Mouse (Mus musculus) thymus, postnatal 10 days (tissue): ENCODE data around the gene Rxfp2.

Experiments used
- DNase-seq, 2 experiments: peaks; one replicate each; pipeline ENCODE4 v3.0.0; 2021; ENCODE audit warnings: low spot score in 2 of 2

The Rxfp2 gene

DNA sequence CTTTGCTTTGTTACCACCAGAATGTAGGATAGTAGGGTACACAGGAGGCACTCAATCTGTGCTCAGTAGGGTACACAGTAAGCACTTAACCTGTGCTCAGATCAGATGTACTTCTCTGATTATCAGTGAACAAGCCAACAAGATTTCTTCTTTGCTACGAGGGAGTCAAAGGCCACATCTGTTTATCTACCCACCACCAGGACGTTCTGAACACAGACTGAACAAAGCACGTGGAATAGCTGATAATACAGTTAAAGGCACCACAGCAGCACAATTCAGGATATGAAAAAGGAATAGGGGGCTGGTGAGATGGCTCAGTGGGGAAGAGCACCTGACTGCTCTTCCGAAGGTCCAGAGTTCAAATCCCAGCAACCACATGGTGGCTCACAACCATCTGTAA is 18.4 kb downstream of the Rxfp2 start:
- no peak for DNase-seq

GRCm38 (mm10) chr5:150044533-150044932 is 26.1 kb downstream of the Rxfp2 start:
- DNase-seq = no peak

GRCm38 (mm10) chr5:150046438-150046837 is 28.0 kb downstream of the Rxfp2 start:
- DNase-seq = no peak

GRCm38 (mm10) chr5:150049946-150050345 is 31.5 kb downstream of the Rxfp2 start:
- peak in 1 of 2 experiments; percentile 15 for DNase-seq

DNA sequence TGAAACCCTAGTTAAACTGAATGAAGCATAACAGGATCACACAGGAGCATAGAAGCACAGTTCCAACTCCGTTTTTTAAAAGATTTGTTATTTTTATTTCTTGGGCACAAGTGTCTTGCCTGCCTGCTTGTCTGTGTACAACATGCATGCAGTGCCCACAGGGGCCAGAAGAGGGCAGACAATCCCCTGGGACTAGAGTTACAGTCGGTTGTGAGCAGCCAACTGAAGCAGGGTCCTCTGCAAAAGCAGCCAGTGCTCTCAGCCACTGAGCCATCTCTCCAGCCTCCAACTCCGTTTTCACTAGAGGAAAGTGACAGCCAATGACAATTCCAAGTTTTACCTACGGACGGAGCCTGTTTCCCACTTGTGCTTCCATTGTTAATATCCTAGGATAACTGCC is 33.4 kb downstream of the Rxfp2 start:
- DNase-seq = peak; percentile 4 to 34

GRCm38 (mm10) chr5:150053294-150053693 is 34.8 kb downstream of the Rxfp2 start:
- DNase-seq = no peak

DNA sequence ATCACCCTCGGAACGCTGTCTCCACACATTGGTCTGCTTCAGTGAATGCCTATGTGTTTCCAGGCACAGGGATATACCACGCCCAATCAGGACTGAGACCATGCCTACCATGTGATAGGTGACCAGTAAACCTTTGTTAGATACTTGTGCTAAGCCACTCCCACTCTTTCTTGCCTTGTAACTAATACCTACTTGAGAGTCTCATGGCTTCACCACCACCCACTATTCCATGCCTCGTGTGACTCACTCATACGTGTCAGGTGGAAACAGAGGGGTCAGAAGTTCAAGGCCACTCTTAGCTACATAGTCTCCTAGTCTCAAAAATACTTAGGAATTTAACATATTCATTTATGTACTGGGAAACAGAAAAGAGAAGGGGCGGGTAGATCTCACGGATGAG is 35.5 kb downstream of the Rxfp2 start:
- no peak for DNase-seq

- DNase-seq = no peak
Measured at GRCm38 (mm10) chr5:150055322-150055721, 36.8 kb downstream of the Rxfp2 start.

DNA sequence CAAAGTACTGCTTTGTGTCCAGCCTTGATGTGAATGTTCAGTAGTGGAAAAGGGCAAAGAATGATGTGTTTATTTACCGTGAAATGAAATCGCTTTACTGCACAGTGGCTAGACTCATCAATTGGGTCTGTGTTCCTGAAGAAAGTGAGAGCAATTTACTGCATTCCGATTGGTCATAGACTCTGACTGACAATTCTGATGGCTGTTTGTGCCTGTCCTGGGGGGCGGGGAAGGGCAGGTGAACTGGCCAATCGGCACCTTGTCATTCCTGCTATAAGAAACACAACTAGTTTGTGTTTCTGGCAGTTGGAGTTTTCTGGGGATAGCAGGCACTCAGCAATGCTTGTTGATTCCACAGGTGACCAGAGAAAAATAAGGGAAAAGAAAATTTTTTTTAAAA is 37.6 kb downstream of the Rxfp2 start:
- DNase-seq = no peak

- no peak for DNase-seq
Measured at GRCm38 (mm10) chr5:150058845-150059244, 40.4 kb downstream of the Rxfp2 start.

DNA sequence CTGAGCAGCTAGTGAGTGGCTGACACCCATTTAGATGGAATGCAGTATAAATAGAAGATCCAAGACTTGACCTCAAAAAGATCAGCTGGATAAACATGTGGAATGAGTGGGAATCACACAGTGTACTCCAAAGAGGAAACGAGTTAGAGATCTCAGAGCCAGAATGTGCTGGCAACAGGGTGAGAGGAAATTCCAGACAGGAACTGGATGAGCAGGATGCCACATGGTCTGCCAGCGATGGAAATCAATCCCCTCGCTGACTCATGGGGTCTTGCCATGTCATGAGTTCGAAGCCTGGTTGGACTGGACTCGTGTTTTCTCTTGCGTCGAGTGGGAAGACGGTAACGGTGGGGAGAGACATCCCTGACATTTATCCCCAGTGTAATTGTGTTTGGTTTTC is 41.0 kb downstream of the Rxfp2 start:
- no peak for DNase-seq

DNA sequence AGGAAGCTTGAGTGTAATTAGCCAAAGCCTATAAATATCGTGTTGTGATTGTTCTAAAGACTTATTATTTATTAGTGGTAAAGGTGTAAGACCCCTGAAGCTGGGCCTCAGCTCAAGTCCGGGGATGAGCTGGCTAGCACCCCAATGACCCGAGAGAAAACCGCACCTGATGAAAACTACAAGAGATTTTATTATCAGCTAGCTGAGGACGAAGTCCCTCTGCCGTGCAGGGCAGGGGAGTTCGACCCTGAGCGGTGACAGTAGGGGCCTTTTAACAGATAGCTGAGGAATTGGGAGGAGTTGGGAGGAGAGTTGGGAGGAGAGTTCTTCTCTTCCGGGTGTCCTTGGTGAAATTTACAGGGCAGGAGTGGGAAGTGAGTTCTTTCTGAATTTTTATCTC is 42.6 kb downstream of the Rxfp2 start:
- no peak for DNase-seq

DNA sequence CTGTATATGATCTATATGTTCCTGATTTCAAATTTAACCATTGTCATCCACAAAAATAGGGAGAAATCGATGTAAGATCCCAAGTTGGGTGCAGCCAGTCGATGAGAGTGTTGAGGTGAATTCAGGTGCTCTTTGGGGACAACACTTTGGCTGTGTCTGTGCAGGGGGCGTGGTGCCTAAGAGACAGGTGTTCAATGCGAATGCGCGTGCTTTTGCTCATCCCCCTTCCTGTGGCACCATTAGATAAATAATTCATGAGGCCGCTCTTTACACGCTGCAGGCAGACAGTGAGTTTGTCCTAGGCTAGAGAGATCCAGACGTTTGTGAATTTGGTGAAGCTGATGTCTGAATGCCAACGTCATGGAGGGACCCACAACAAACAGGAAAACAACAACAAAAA is 45.8 kb downstream of the Rxfp2 start:
- no peak for DNase-seq

DNA sequence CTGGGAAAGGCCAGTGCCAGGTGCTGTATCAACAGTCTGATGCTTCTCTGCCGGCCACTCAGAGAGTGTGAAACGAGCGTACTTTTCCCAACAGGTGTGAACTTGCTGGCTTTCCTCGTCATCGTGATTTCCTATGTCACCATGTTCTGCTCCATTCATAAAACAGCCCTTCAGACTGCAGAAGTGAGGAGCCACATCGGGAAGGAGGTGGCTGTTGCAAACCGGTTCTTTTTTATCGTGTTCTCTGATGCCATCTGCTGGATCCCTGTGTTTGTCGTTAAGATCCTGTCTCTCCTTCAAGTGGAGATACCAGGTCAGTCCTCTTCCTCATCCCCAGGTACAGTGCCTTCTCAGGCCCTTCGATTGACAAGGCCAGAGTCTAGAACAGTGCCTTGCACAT is 51.6 kb downstream of the Rxfp2 start:
- DNase-seq = no peak

GRCm38 (mm10) chr5:150071738-150072137 is 53.3 kb downstream of the Rxfp2 start:
- DNase-seq = no peak

DNA sequence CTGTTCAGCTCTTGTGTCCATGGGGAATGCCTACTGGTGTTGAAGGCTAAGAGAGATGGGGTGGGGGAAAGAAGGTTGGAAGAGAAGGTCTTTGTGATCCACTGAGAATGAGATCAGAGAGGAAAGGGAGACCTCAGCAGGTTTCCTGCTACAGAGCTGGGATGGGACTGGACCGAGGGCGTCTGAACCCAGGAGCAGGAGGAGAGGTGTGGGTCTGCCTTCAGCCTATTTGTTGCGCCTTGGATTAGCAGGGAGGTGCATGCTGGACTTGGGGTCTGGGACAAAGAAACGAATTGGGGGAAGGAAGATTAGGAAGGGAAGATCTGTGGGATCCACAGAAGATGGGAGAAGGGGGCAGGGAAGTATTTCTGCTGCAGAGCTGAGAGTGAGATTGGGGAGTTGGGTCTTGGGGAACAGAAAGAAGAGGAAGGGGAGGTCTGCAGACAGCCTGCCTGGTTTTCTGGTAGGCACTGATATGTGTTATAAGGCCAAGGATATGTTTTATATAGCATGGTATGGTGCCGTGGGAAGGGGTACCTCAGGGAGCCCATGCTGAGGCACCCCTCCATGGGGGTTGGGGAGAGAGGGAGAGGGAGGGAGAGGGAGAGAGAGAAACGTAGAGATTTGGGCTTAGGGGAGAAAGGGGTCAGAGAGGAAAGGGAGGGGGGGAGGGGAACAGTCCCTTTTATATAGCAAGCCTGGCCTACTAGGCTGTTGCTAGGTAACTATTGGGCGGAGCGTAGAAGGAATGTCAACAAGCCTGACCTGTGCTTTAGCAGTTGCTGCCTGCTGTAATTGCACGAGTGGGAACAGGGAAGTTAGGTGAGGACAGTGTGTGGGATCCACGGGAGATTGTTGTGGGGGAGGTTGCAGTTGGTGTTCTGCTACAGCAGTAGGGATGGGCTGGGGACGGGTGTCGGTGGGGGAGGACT is 61.7 kb downstream of the Rxfp2 start:
- no peak for DNase-seq

DNA sequence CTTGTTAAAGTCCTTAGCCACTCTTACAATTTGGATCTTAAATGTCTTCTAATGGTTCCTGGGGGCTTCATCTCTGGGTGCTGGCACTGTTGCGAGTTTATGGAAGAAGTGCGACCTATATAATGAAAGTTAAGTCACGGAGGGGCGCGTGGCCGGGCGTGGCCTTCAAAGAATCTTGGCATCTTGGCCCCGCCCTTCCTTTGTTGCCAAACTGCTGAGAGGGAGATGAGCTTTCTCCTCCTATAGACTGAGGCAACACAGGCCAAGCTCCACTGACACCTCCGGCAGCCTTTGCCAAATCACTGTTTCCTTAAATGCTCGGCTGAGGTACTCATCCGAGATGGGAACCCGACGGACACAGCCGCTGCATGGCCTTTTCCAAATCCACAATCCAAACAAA is 64.2 kb downstream of the Rxfp2 start:
- DNase-seq = no peak

- DNase-seq = no peak
Measured at GRCm38 (mm10) chr5:150083190-150083589, 64.7 kb downstream of the Rxfp2 start.

DNA sequence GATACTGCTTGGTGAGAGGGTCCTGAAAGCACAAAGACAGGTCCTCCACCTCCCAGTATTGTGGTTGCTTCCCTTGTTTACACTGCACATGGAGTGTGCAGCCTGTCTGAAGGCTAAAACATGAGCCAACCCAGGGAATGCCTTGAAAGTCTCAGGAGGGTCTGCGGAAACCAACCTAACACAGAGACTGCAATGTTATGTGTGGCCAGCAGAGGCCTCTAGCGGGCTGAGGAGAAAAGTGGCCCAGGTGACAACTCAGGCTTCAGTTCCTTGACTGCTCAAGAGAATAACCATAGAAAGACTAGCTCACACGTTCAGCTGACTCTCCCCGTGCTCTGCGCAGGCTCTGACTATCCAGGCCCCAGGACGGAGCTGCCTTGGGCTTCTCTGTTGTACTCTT is 79.1 kb downstream of the Rxfp2 start:
- DNase-seq = peak in 1 of 2 experiments; percentile 38

GRCm38 (mm10) chr5:150098754-150099153 is 80.3 kb downstream of the Rxfp2 start:
- DNase-seq = no peak

DNA sequence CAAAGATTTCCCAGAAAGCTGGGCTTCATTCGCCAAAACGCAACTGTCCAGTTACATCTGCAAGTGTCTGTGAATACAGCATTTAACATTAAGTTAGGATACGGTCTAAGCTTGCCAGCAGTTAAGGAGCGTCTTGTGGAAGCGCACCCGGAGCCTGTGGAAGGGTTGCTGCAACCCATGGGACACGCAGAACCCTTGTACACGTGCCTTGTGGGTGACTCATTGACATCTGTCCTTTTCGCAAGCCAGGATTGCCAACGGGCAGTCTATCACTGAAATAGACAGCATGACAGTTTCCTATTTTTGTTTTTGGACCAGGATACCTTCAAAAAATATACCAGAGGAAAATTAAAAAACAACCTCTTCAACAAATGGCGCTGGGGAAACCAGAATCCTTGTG is 83.3 kb downstream of the Rxfp2 start:
- DNase-seq = no peak

DNA sequence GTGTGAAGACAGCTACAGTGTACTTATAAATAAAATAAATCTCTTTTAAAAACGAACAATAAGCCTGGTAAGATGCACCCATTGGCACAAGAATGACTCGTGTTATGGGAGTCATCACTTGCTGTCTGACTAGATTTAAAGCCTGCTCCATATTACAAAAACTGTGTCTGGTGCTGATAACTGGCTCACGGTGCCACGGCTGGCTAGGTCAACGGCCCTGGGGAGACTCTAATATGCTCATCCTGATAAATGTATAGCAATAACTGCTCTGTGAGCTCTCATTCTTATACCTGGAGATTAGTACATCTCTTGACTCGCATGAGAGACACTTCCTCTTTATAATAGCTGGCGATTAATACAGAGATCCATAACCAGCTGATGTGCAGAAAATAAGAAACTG is 87.9 kb downstream of the Rxfp2 start:
- DNase-seq = no peak

DNA sequence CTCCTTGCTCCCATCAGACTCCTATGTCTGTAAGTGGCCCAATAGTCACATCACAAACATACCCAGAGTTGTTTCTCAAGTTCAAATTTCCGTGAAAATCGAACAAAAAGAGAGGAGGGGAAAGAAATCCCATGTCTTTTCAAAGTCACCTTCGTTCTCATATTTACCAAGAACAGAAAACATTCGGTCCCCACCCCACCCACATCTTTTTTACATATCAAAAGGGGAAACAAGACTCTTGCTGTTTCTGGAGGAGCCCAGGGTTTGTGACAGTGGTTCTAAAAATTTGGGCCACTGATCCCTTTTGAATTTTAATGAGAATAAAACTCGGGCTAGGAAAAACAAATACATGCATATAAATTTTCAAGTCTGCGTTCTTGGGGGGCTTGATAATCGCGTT is 92.8 kb downstream of the Rxfp2 start:
- no peak for DNase-seq

DNA sequence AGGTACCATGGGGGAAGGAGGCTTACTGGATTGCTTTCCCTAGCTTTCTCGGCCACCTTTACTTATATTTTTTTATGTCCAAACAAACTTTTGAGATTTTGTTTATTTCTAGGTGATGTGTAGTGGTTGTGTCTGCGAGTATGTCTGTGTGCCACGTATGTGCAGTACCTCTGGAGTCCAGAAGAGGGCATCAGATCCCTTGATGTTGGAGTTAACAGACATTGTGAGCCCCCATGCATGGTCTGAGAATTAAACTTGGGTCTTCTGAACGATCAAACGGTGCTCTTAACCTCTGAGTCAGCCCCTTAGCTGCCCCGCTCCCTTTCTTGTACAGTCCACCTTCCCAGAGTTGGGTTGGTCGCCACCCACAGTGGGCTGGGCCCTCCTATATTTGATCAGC is 95.5 kb downstream of the Rxfp2 start:
- peak in 1 of 2 experiments; percentile 52 for DNase-seq
